10 mouse cellular contexts compared by ENCODE assay signal in genomic region chr13:35119782-35120181, GRCm38 (mm10).
DNase-seq lines count a peak whose midpoint lies in the region; ATAC-seq and TF ChIP-seq lines count a peak whose summit lies in the region.
"Had no signal": no experiment of that assay in that cellular context is flagged by ENCODE, and none has a peak within 500 bp of the region (broad histone marks: within the 10 kb centered on the region; RNA-seq: fewer than 3 reads in every experiment).

No protein-coding gene starts in this region.

- peak; percentile 5 to 52 for DNase-seq in cerebellum, postnatal 10 days
- no peak for DNase-seq in cerebellum, adult 11-12 months
- DNase-seq in layer of hippocampus, adult 2 months (ENCODE audit: low spot score in 2 of 2) = no peak
- DNase-seq in layer of hippocampus, postnatal 10 days (ENCODE audit: low spot score in 2 of 2) = no peak
- peak; percentile 61 for DNase-seq in CD4-positive, CD25-positive, alpha-beta regulatory T cell, adult 2 months (ENCODE audit: low read depth, low spot score)
- DNase-seq in frontal cortex, postnatal 25 days (ENCODE audit: low spot score in 2 of 2) = no peak
- no peak for DNase-seq in urinary bladder, postnatal 4 days (ENCODE audit: low spot score in 2 of 2)

- H3K4me3 ChIP-seq in layer of hippocampus, adult 2 months = no peak overlapping the region
- H3K4me3 ChIP-seq: liver, embryonic 15.5 days; neural tube, embryonic 12.5 days had no signal

- TF ChIP-seq CTCF in layer of hippocampus, adult 2 months (conservative IDR thresholded peaks at IDR 0.05) = peak; percentile 86

- no peak overlapping the region for H3K27ac ChIP-seq in layer of hippocampus, adult 2 months
- H3K27ac ChIP-seq: liver, embryonic 15.5 days; neural tube, embryonic 12.5 days had no signal

- ATAC-seq in common myeloid progenitor, adult 5-6 weeks (replicated peaks; ENCODE audit: low read depth, poor library complexity, severe bottlenecking) = peak; percentile 50; the same call in 1 of the 2 replicates

Comparison
In these comparisons a context has a peak if more than half of its experiments do, and no peak if none do; other contexts are left out.
1. DNase-seq: peak in cerebellum, postnatal 10 days (2 of 2) and CD4-positive, CD25-positive, alpha-beta regulatory T cell, adult 2 months (single experiment); none in cerebellum, adult 11-12 months (single experiment), layer of hippocampus, adult 2 months (0 of 2), layer of hippocampus, postnatal 10 days (0 of 2), frontal cortex, postnatal 25 days (0 of 2) and urinary bladder, postnatal 4 days (0 of 2).